Mouse (Mus musculus): ENCODE results near the gene Gm45261. TPM values are rescaled to one million over a fixed set of nuclear protein-coding genes. Genes with fewer than 3 reads are reported as not detected.
A peak's percentile ranks its signal among the peaks of the same experiment; 100 is the strongest.

Gene Gm45261
- polyA plus RNA-seq (2015; fragmentation: Nextera tagmentation; extraction: Ambion mirVana), result not detected in 2 replicates

- 81% methylated on average over 6 of the region's 6 CpGs for WGBS
- Histone ChIP-seq H3K4me3 (replicated peaks; ENCODE audit: low read length) (no peak within 1 kb of the TSS), H3K4me2 (ENCODE audit: low read length) (no peak within 1 kb of the TSS), H3K9ac (replicated peaks; ENCODE audit: low read depth, low read length) (no peak within 1 kb of the TSS), H3K9me3 (ENCODE audit: control insufficient read depth, low read length) (no peaks in the 10 kb centered on the region), H3K27me3 (replicated peaks; ENCODE audit: control insufficient read depth, insufficient read depth, low read length) (no peaks in the 10 kb centered on the region), H3K27ac (ENCODE audit: low read length) (no peak within 1 kb of the TSS), H3K36me3 (ENCODE audit: control insufficient read depth, insufficient read depth) (no peaks in the 10 kb centered on the region), H3K4me1 (replicated peaks; ENCODE audit: control insufficient read depth, insufficient read depth, low read length) (no peaks in the 10 kb centered on the region)
- ATAC-seq, result no peak
Measured at GRCm38 (mm10) chr1:80461348-80461747, at the start of gene Gm45261. Gene Gm45261, minus strand, starts transcription at chr1:80461448.

- no peak overlapping the region for H3K4me2 ChIP-seq (ENCODE audit: low read length)
- WGBS, result 85% methylated on average over 2 of the region's 2 CpGs
- H3K9me3 ChIP-seq (ENCODE audit: control insufficient read depth, low read length), result no peaks in the 10 kb centered on the region
- H3K27ac ChIP-seq (ENCODE audit: low read length), result no peak overlapping the region
- no peak overlapping the region for H3K4me3 ChIP-seq (replicated peaks; ENCODE audit: low read length)
- no peaks in the 10 kb centered on the region for H3K27me3 ChIP-seq (replicated peaks; ENCODE audit: control insufficient read depth, insufficient read depth, low read length)
- ATAC-seq, result no peak
- H3K9ac ChIP-seq (replicated peaks; ENCODE audit: low read depth, low read length), result no peak overlapping the region
- no peaks in the 10 kb centered on the region for H3K36me3 ChIP-seq (ENCODE audit: control insufficient read depth, insufficient read depth)
- H3K4me1 ChIP-seq (replicated peaks; ENCODE audit: control insufficient read depth, insufficient read depth, low read length), result 0 out of 2 replicates have a peak, but pooled peaks cover 3% of the 10 kb centered on the region
Measured at GRCm38 (mm10) chr1:80504757-80505156, 43.5 kb upstream of the Gm45261 start.

GRCm38 (mm10) chr1:80504081-80504480 is 42.8 kb upstream of the Gm45261 start:
- no peak for ATAC-seq
- H3K9me3 ChIP-seq (ENCODE audit: control insufficient read depth, low read length), result no peaks in the 10 kb centered on the region
- H3K36me3 ChIP-seq (ENCODE audit: control insufficient read depth, insufficient read depth), result no peaks in the 10 kb centered on the region
- no peak overlapping the region for H3K4me2 ChIP-seq (ENCODE audit: low read length)
- 81% methylated on average over 4 of the region's 4 CpGs for WGBS
- H3K27me3 ChIP-seq (replicated peaks; ENCODE audit: control insufficient read depth, insufficient read depth, low read length), result no peaks in the 10 kb centered on the region
- H3K4me1 ChIP-seq (replicated peaks; ENCODE audit: control insufficient read depth, insufficient read depth, low read length), result 0 out of 2 replicates have a peak, but pooled peaks cover 3% of the 10 kb centered on the region
- no peak overlapping the region for H3K27ac ChIP-seq (ENCODE audit: low read length)
- no peak overlapping the region for H3K9ac ChIP-seq (replicated peaks; ENCODE audit: low read depth, low read length)
- no peak overlapping the region for H3K4me3 ChIP-seq (replicated peaks; ENCODE audit: low read length)

GRCm38 (mm10) chr1:80502456-80503165 is 41.4 kb upstream of the Gm45261 start:
- 74% methylated on average over 9 of the region's 9 CpGs for WGBS
- Histone ChIP-seq H3K4me3 (replicated peaks; ENCODE audit: low read length) (no peak overlapping the region), H3K27me3 (replicated peaks; ENCODE audit: control insufficient read depth, insufficient read depth, low read length) (no peaks in the 10 kb centered on the region), H3K9me3 (ENCODE audit: control insufficient read depth, low read length) (no peaks in the 10 kb centered on the region), H3K4me1 (replicated peaks; ENCODE audit: control insufficient read depth, insufficient read depth, low read length) (0 out of 2 replicates have a peak, but pooled peaks cover 3% of the 10 kb centered on the region), H3K36me3 (ENCODE audit: control insufficient read depth, insufficient read depth) (no peaks in the 10 kb centered on the region), H3K4me2 (ENCODE audit: low read length) (no peak overlapping the region), H3K27ac (ENCODE audit: low read length) (no peak overlapping the region), H3K9ac (replicated peaks; ENCODE audit: low read depth, low read length) (no peak overlapping the region)
- peak; percentile 78 for ATAC-seq

- Histone ChIP-seq H3K4me3 (replicated peaks; ENCODE audit: low read length) (no peak overlapping the region), H3K27me3 (replicated peaks; ENCODE audit: control insufficient read depth, insufficient read depth, low read length) (no peaks in the 10 kb centered on the region), H3K36me3 (ENCODE audit: control insufficient read depth, insufficient read depth) (no peaks in the 10 kb centered on the region), H3K27ac (ENCODE audit: low read length) (no peak overlapping the region), H3K4me2 (ENCODE audit: low read length) (no peak overlapping the region), H3K9me3 (ENCODE audit: control insufficient read depth, low read length) (no peaks in the 10 kb centered on the region), H3K4me1 (replicated peaks; ENCODE audit: control insufficient read depth, insufficient read depth, low read length) (0 out of 2 replicates have a peak, but pooled peaks cover 3% of the 10 kb centered on the region), H3K9ac (replicated peaks; ENCODE audit: low read depth, low read length) (no peak overlapping the region)
- 48% methylated on average over 7 of the region's 7 CpGs for WGBS
- ATAC-seq, result no peak
Measured at GRCm38 (mm10) chr1:80499264-80499663, 38.0 kb upstream of the Gm45261 start.

- 83% methylated on average over 4 of the region's 4 CpGs for WGBS
- Histone ChIP-seq H3K27me3 (replicated peaks; ENCODE audit: control insufficient read depth, insufficient read depth, low read length) (no peaks in the 10 kb centered on the region), H3K27ac (ENCODE audit: low read length) (no peak overlapping the region), H3K9ac (replicated peaks; ENCODE audit: low read depth, low read length) (no peak overlapping the region), H3K4me1 (replicated peaks; ENCODE audit: control insufficient read depth, insufficient read depth, low read length) (no peaks in the 10 kb centered on the region), H3K4me2 (ENCODE audit: low read length) (no peak overlapping the region), H3K9me3 (ENCODE audit: control insufficient read depth, low read length) (no peaks in the 10 kb centered on the region), H3K4me3 (replicated peaks; ENCODE audit: low read length) (no peak overlapping the region), H3K36me3 (ENCODE audit: control insufficient read depth, insufficient read depth) (no peaks in the 10 kb centered on the region)
- ATAC-seq, result no peak
Measured at GRCm38 (mm10) chr1:80496360-80496759, 35.1 kb upstream of the Gm45261 start.

- no peak overlapping the region for H3K4me2 ChIP-seq (ENCODE audit: low read length)
- H3K36me3 ChIP-seq (ENCODE audit: control insufficient read depth, insufficient read depth), result no peaks in the 10 kb centered on the region
- H3K9ac ChIP-seq (replicated peaks; ENCODE audit: low read depth, low read length), result no peak overlapping the region
- H3K9me3 ChIP-seq (ENCODE audit: control insufficient read depth, low read length), result no peaks in the 10 kb centered on the region
- WGBS, result 74% methylated on average over 5 of the region's 5 CpGs
- no peak for ATAC-seq
- no peak overlapping the region for H3K27ac ChIP-seq (ENCODE audit: low read length)
- H3K4me3 ChIP-seq (replicated peaks; ENCODE audit: low read length), result no peak overlapping the region
- no peaks in the 10 kb centered on the region for H3K4me1 ChIP-seq (replicated peaks; ENCODE audit: control insufficient read depth, insufficient read depth, low read length)
- no peaks in the 10 kb centered on the region for H3K27me3 ChIP-seq (replicated peaks; ENCODE audit: control insufficient read depth, insufficient read depth, low read length)
Measured at GRCm38 (mm10) chr1:80483419-80483818, 22.2 kb upstream of the Gm45261 start.

- no peak for ATAC-seq
- Histone ChIP-seq H3K4me2 (ENCODE audit: low read length) (no peak overlapping the region), H3K4me1 (replicated peaks; ENCODE audit: control insufficient read depth, insufficient read depth, low read length) (no peaks in the 10 kb centered on the region), H3K27ac (ENCODE audit: low read length) (no peak overlapping the region), H3K36me3 (ENCODE audit: control insufficient read depth, insufficient read depth) (no peaks in the 10 kb centered on the region), H3K9me3 (ENCODE audit: control insufficient read depth, low read length) (no peaks in the 10 kb centered on the region), H3K9ac (replicated peaks; ENCODE audit: low read depth, low read length) (no peak overlapping the region), H3K27me3 (replicated peaks; ENCODE audit: control insufficient read depth, insufficient read depth, low read length) (no peaks in the 10 kb centered on the region), H3K4me3 (replicated peaks; ENCODE audit: low read length) (no peak overlapping the region)
- WGBS, result 74% methylated on average over 1 of the region's 1 CpGs
Measured at GRCm38 (mm10) chr1:80474942-80475341, 13.7 kb upstream of the Gm45261 start.

- Histone ChIP-seq H3K27me3 (replicated peaks; ENCODE audit: control insufficient read depth, insufficient read depth, low read length) (no peaks in the 10 kb centered on the region), H3K27ac (ENCODE audit: low read length) (no peak overlapping the region), H3K9me3 (ENCODE audit: control insufficient read depth, low read length) (no peaks in the 10 kb centered on the region), H3K4me2 (ENCODE audit: low read length) (no peak overlapping the region), H3K9ac (replicated peaks; ENCODE audit: low read depth, low read length) (no peak overlapping the region), H3K36me3 (ENCODE audit: control insufficient read depth, insufficient read depth) (no peaks in the 10 kb centered on the region), H3K4me1 (replicated peaks; ENCODE audit: control insufficient read depth, insufficient read depth, low read length) (no peaks in the 10 kb centered on the region), H3K4me3 (replicated peaks; ENCODE audit: low read length) (no peak overlapping the region)
- ATAC-seq, result no peak
- WGBS, result 90% methylated on average over 1 of the region's 1 CpGs
Measured at GRCm38 (mm10) chr1:80472395-80472794, 11.1 kb upstream of the Gm45261 start.

Data from forebrain, embryonic 16.5 days (tissue).